Mouse (Mus musculus): ENCODE data around the gene Shank2. TPM values are rescaled to one million over a fixed set of nuclear protein-coding genes. Genes with fewer than 3 reads are reported as not detected.

Gene Shank2
- polyA plus RNA-seq, 1 experiment = 0.70 TPM

DNA sequence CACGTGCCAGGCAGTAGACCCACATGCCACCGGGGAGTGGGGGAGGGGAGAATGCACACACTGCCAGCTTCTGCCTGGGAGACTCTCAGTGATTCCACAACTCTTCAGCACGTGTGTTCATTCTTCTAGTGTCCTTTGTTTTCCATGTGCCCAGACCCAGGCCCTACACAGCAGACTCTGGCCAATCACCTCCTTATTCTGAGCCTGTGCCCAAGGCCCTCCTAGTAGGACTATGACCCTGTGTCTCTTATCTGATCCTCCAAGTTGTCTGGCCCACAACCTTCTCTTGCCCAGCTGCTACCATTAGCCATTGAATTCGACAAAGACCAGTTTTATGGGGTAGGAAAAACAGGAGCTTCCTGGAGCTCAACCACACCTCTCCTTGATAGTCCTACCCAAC, 400.8 kb downstream of the Shank2 start:
- Histone ChIP-seq H3K79me3 (ENCODE audit: low read depth) (no peaks in the 10 kb centered on the region), H3K4me3 (ENCODE audit: insufficient read depth, poor library complexity, severe bottlenecking) (no peak overlapping the region), H3K79me2 (ENCODE audit: control insufficient read depth, insufficient read depth) (no peaks in the 10 kb centered on the region), H3K27me3 (ENCODE audit: control insufficient read depth, insufficient read depth, insufficient read length) (peaks cover 7% of the 10 kb centered on the region), H3ac (ENCODE audit: control insufficient read depth, insufficient read length, low read depth) (no peak overlapping the region), H3K36me3 (ENCODE audit: control insufficient read depth, insufficient read depth) (no peaks in the 10 kb centered on the region)
- no peak for TF ChIP-seq CTCF (IDR thresholded peaks at IDR 0.05; ENCODE audit: control insufficient read depth, insufficient read depth, insufficient read length)
- no peak for TF ChIP-seq MAX (IDR thresholded peaks at IDR 0.05)
- TF ChIP-seq MYOG (IDR thresholded peaks at IDR 0.05; ENCODE audit: control insufficient read depth, extremely low read depth, insufficient read length) = no peak
- TF ChIP-seq CEBPB (IDR thresholded peaks at IDR 0.05; ENCODE audit: low read depth) = no peak
- no peak for TF ChIP-seq FOSL1 (IDR thresholded peaks at IDR 0.05; ENCODE audit: insufficient read depth, low read length, poor library complexity, severe bottlenecking)
- TF ChIP-seq MYOD1 (IDR thresholded peaks at IDR 0.05; ENCODE audit: control insufficient read depth, insufficient read length, low read depth) = no peak
- TF ChIP-seq USF1 (IDR thresholded peaks at IDR 0.05; ENCODE audit: low read depth) = no peak

DNA sequence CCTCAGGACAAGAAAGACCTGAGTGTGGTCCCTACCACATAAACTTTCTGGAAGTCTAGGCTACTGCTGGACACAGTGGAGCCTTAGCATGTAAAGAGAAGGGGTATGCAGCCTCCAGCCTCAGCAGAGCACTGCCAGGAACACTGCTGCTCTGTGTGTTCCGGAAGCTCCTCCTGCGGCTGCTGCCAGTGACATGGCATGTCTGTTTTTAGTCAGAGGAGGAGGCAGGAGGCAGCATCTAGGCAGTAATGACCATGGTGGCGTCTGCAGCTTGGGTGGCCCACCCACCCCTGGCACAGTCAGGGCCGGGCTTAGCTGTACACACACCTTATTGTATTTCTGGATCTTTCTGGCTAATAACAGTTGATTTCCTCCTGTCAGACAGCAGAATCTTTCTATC, 405.9 kb downstream of the Shank2 start:
- Histone ChIP-seq H3K36me3 (ENCODE audit: control insufficient read depth, insufficient read depth) (no peaks in the 10 kb centered on the region), H3K79me3 (ENCODE audit: low read depth) (no peaks in the 10 kb centered on the region), H3K27me3 (ENCODE audit: control insufficient read depth, insufficient read depth, insufficient read length) (peaks cover 18% of the 10 kb centered on the region), H3K4me3 (ENCODE audit: insufficient read depth, poor library complexity, severe bottlenecking) (no peak overlapping the region), H3K79me2 (ENCODE audit: control insufficient read depth, insufficient read depth) (no peaks in the 10 kb centered on the region), H3ac (ENCODE audit: control insufficient read depth, insufficient read length, low read depth) (no peak overlapping the region)
- TF ChIP-seq CEBPB (IDR thresholded peaks at IDR 0.05; ENCODE audit: low read depth) (no peak), USF1 (IDR thresholded peaks at IDR 0.05; ENCODE audit: low read depth) (no peak), MAX (IDR thresholded peaks at IDR 0.05) (no peak), FOSL1 (IDR thresholded peaks at IDR 0.05; ENCODE audit: insufficient read depth, low read length, poor library complexity, severe bottlenecking) (no peak), MYOG (IDR thresholded peaks at IDR 0.05; ENCODE audit: control insufficient read depth, extremely low read depth, insufficient read length) (no peak)

DNA sequence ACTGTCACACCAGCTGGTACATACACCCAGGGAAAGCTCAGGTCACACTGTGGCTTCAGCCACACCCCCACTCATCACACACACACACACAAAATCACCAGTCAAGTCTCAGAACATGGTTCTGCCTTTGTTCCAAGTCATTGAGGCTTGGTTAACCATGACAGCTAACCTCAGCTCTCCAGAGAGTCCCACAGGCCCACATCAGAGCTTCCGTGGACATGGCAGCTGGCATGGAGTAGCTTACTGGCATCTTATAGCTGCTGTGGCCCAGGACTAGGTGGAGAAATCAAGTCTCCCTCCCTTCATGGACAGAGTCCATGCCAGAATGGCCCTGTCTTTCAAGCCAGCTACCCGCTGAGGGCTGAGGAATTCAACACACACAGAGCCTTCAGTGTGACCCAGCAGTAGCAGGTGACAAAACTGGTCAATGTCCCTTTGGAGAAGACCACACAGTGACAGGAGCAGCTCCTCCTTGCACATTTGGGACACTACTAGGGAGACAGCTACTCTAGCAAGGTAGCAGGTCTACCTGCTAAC, 406.8 kb downstream of the Shank2 start:
- H3K36me3 ChIP-seq (ENCODE audit: control insufficient read depth, insufficient read depth) = no peaks in the 10 kb centered on the region
- no peak overlapping the region for H3K4me3 ChIP-seq (ENCODE audit: insufficient read depth, poor library complexity, severe bottlenecking)
- peaks cover 18% of the 10 kb centered on the region for H3K27me3 ChIP-seq (ENCODE audit: control insufficient read depth, insufficient read depth, insufficient read length)
- no peaks in the 10 kb centered on the region for H3K79me2 ChIP-seq (ENCODE audit: control insufficient read depth, insufficient read depth)
- no peaks in the 10 kb centered on the region for H3K79me3 ChIP-seq (ENCODE audit: low read depth)
- no peak overlapping the region for H3ac ChIP-seq (ENCODE audit: control insufficient read depth, insufficient read length, low read depth)
- no peak for TF ChIP-seq USF1 (IDR thresholded peaks at IDR 0.05; ENCODE audit: low read depth)
- TF ChIP-seq FOSL1 (IDR thresholded peaks at IDR 0.05; ENCODE audit: insufficient read depth, low read length, poor library complexity, severe bottlenecking) = no peak
- TF ChIP-seq MAX (IDR thresholded peaks at IDR 0.05) = no peak
- TF ChIP-seq MYOD1 (IDR thresholded peaks at IDR 0.05; ENCODE audit: control insufficient read depth, insufficient read length, low read depth) = no peak
- no peak for TF ChIP-seq MYOG (IDR thresholded peaks at IDR 0.05; ENCODE audit: control insufficient read depth, extremely low read depth, insufficient read length)
- TF ChIP-seq CTCF (IDR thresholded peaks at IDR 0.05; ENCODE audit: control insufficient read depth, insufficient read depth, insufficient read length) = no peak
- TF ChIP-seq CEBPB (IDR thresholded peaks at IDR 0.05; ENCODE audit: low read depth) = no peak

DNA sequence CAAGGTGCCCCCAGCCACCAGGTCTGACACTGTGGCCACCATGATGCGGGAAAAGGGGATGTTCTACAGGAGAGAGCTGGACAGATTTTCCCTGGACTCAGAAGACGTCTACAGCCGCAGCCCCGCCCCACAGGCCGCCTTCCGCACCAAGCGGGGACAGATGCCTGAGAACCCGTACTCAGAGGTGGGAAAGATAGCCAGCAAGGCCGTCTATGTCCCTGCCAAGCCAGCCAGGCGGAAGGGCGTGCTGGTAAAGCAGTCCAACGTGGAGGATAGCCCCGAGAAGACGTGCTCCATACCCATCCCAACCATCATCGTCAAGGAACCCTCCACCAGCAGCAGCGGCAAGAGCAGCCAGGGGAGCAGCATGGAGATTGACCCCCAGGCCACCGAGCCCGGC, 408.0 kb downstream of the Shank2 start:
- H3K4me3 ChIP-seq (ENCODE audit: insufficient read depth, poor library complexity, severe bottlenecking) = no peak overlapping the region

DNA sequence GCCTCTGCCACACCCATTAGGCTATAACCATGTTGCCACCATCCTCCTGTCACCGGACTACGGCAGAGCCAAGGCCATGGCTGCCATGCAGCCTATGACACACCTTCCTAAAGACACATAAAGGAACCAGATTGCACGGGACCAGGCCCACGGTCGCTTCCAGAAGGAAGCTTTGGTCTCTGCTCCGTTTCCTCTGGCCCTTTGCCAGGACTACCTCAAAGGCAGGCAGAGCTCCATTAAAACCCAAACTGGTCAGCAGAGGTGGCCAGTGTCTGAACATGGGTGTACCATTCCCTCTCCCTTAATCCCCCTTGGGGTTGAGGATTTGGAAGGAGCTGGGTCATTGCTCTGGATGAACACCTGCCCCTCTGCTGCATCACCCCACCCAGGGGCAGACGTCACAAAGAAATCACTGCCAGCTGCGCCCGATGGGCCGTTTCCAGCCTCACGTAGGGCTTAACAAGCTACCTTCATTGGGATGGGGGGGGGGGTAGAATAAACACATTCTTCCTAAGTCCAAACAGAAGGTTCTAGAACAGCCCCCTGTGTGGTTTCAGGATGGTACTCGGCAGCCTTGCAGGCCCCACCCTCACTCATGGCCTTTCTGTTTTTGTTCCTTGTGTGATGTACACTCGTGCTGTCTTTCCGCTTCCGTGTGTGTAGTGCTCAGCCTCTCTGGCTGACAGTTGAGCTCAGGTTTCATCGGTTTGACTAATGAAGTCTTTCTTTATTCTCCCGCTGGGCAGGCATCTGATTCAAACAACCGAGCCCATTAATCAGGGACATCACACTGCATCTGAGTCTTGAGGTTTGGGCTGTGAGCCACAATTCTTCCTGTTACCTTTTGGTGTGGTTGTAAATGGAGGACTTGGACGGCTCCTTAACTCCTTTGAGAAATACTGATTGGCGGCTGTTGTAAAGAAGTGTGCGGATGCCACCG, 410.5 kb downstream of the Shank2 start:
- Histone ChIP-seq H3K79me3 (ENCODE audit: low read depth) (no peaks in the 10 kb centered on the region), H3K27me3 (ENCODE audit: control insufficient read depth, insufficient read depth, insufficient read length) (peaks cover 14% of the 10 kb centered on the region), H3K79me2 (ENCODE audit: control insufficient read depth, insufficient read depth) (no peaks in the 10 kb centered on the region), H3ac (ENCODE audit: control insufficient read depth, insufficient read length, low read depth) (no peak overlapping the region), H3K4me3 (ENCODE audit: insufficient read depth, poor library complexity, severe bottlenecking) (no peak overlapping the region), H3K36me3 (ENCODE audit: control insufficient read depth, insufficient read depth) (no peaks in the 10 kb centered on the region)
- no peak for TF ChIP-seq MYOG (IDR thresholded peaks at IDR 0.05; ENCODE audit: control insufficient read depth, extremely low read depth, insufficient read length)
- no peak for TF ChIP-seq FOSL1 (IDR thresholded peaks at IDR 0.05; ENCODE audit: insufficient read depth, low read length, poor library complexity, severe bottlenecking)
- TF ChIP-seq USF1 (IDR thresholded peaks at IDR 0.05; ENCODE audit: low read depth) = no peak
- TF ChIP-seq MAX (IDR thresholded peaks at IDR 0.05) = no peak

More for the DNA sequence above, 408.0 kb downstream of the Shank2 start:
- Histone ChIP-seq H3K79me2 (ENCODE audit: control insufficient read depth, insufficient read depth) (no peaks in the 10 kb centered on the region), H3K79me3 (ENCODE audit: low read depth) (no peaks in the 10 kb centered on the region), H3ac (ENCODE audit: control insufficient read depth, insufficient read length, low read depth) (no peak overlapping the region), H3K27me3 (ENCODE audit: control insufficient read depth, insufficient read depth, insufficient read length) (peaks cover 18% of the 10 kb centered on the region), H3K36me3 (ENCODE audit: control insufficient read depth, insufficient read depth) (no peaks in the 10 kb centered on the region)
- TF ChIP-seq CTCF (IDR thresholded peaks at IDR 0.05; ENCODE audit: control insufficient read depth, insufficient read depth, insufficient read length) (no peak), MYOD1 (IDR thresholded peaks at IDR 0.05; ENCODE audit: control insufficient read depth, insufficient read length, low read depth) (no peak), FOSL1 (IDR thresholded peaks at IDR 0.05; ENCODE audit: insufficient read depth, low read length, poor library complexity, severe bottlenecking) (no peak), CEBPB (IDR thresholded peaks at IDR 0.05; ENCODE audit: low read depth) (no peak), MAX (IDR thresholded peaks at IDR 0.05) (no peak), USF1 (IDR thresholded peaks at IDR 0.05; ENCODE audit: low read depth) (no peak), MYOG (IDR thresholded peaks at IDR 0.05; ENCODE audit: control insufficient read depth, extremely low read depth, insufficient read length) (no peak)
